Mouse (Mus musculus): ENCODE measurements at regions not wholly inside any gene's neighbourhood (a gene's known extent, or its start where the extent isn't known, plus 50 kb on each side); places are given as distances from the start of the nearest gene placed in this dataset.

DNA sequence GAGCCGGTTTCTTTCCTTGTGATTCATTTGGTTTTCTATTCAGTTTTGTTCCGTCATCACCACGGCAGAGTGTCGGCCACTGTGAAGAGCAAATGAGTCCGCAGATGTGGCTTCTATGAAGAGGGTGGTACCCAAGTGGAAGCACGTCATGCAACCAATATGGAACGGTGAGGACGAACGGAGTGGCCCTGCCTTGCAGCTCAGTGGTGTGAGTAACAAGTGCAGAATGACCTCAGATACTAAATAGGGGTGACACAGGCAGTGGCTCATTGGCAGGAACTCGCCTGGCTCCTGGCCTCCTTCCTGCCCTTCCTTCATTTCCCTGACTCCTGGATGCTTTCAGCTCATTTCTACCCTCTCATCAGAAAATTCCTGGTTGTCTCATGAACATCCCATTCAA, 60.6 kb upstream of the Podxl start:
- WGBS, result 81% methylated on average over 10 of the region's 10 CpGs
- no peak overlapping the region for H3K27ac ChIP-seq (ENCODE audit: control insufficient read depth, insufficient read depth, low read depth, low read length, poor library complexity)
- TF ChIP-seq CTCF (IDR thresholded peaks at IDR 0.05; ENCODE audit: control insufficient read depth, insufficient read depth, low read length), result no peak
- TF ChIP-seq POLR2A (IDR thresholded peaks at IDR 0.05; ENCODE audit: borderline replicate concordance, control insufficient read depth, low read depth, low read length), result no peak
- H3K4me3 ChIP-seq (replicated peaks; ENCODE audit: control insufficient read depth, low read depth, low read length), result no peak overlapping the region
- H3K4me1 ChIP-seq (ENCODE audit: control insufficient read depth, insufficient read depth, low read length), result no peaks in the 10 kb centered on the region

DNA sequence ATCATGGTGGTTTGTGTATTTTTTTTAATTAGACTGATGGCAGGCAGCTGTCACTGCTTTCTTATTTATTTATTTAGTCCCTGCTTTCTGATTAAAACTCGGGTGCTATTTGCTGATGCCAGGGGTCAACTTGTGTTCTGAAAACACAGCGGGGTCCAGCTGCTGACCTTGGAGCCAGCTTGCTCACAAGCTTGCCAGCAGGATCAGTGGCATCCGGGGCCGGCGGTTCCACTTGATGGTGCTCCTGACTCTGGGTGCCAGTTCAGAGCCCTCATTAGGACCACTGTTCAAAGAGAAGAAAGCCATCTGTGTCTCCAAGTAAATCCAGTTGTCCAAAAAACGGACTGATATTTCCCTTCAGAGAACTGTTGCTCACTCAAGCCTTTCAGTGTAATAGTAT, 57.2 kb upstream of the Podxl start:
- H3K27ac ChIP-seq (ENCODE audit: control insufficient read depth, insufficient read depth, low read depth, low read length, poor library complexity), result no peak overlapping the region
- no peaks in the 10 kb centered on the region for H3K4me1 ChIP-seq (ENCODE audit: control insufficient read depth, insufficient read depth, low read length)
- no peak overlapping the region for H3K4me3 ChIP-seq (replicated peaks; ENCODE audit: control insufficient read depth, low read depth, low read length)
- 82% methylated on average over 6 of the region's 6 CpGs for WGBS
- TF ChIP-seq POLR2A (IDR thresholded peaks at IDR 0.05; ENCODE audit: borderline replicate concordance, control insufficient read depth, low read depth, low read length) (no peak), CTCF (IDR thresholded peaks at IDR 0.05; ENCODE audit: control insufficient read depth, insufficient read depth, low read length) (no peak)

DNA sequence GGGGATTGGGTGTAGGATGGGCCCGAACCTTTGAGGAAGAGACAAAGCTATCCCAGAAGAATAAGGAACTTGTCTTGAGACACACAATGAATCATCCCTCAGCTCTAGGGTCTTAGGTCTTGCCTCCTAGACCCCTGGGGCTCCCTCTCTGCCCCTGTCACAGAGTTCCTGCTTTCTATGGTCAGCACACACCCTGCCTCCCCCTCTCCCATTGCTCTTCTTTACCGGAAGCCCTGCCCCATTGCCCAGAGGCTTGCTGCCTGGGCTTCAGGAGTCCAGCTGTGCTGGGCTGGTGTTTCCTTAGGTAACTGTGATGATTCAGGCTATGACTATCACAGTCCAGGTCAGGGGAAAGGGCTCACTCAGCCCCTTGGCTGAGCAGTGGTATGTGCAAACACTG, 55.1 kb upstream of the Podxl start:
- no peak overlapping the region for H3K27ac ChIP-seq (ENCODE audit: control insufficient read depth, insufficient read depth, low read depth, low read length, poor library complexity)
- H3K4me3 ChIP-seq (replicated peaks; ENCODE audit: control insufficient read depth, low read depth, low read length), result no peak overlapping the region
- H3K4me1 ChIP-seq (ENCODE audit: control insufficient read depth, insufficient read depth, low read length), result no peaks in the 10 kb centered on the region
- 75% methylated on average over 2 of the region's 2 CpGs for WGBS
- TF ChIP-seq POLR2A (IDR thresholded peaks at IDR 0.05; ENCODE audit: borderline replicate concordance, control insufficient read depth, low read depth, low read length) (no peak), CTCF (IDR thresholded peaks at IDR 0.05; ENCODE audit: control insufficient read depth, insufficient read depth, low read length) (no peak)

DNA sequence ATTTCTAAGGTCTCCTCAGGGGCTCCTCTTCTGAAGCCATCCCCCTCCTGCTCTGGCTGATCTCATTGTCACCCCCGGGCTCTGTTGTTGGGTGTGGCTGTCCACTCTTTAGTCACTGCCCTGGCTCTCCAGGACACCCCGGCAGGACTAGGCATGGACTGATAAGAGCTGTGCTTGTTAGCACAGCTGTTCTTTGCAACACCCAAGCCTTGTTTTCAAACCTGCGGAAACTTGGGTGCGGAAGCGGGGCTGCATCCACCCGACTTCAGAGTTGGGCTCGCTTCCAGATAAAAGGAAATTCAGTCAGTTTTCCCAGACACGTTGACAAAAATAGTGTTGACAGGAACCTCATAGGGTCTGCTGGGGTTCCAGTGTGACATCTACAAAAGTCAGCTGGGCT, 53.6 kb upstream of the Podxl start:
- Histone ChIP-seq H3K4me3 (replicated peaks; ENCODE audit: control insufficient read depth, low read depth, low read length) (no peak overlapping the region), H3K27ac (ENCODE audit: control insufficient read depth, insufficient read depth, low read depth, low read length, poor library complexity) (no peak overlapping the region), H3K4me1 (ENCODE audit: control insufficient read depth, insufficient read depth, low read length) (no peaks in the 10 kb centered on the region)
- TF ChIP-seq POLR2A (IDR thresholded peaks at IDR 0.05; ENCODE audit: borderline replicate concordance, control insufficient read depth, low read depth, low read length) (no peak), CTCF (IDR thresholded peaks at IDR 0.05; ENCODE audit: control insufficient read depth, insufficient read depth, low read length) (no peak)
- WGBS, result 70% methylated on average over 8 of the region's 8 CpGs

DNA sequence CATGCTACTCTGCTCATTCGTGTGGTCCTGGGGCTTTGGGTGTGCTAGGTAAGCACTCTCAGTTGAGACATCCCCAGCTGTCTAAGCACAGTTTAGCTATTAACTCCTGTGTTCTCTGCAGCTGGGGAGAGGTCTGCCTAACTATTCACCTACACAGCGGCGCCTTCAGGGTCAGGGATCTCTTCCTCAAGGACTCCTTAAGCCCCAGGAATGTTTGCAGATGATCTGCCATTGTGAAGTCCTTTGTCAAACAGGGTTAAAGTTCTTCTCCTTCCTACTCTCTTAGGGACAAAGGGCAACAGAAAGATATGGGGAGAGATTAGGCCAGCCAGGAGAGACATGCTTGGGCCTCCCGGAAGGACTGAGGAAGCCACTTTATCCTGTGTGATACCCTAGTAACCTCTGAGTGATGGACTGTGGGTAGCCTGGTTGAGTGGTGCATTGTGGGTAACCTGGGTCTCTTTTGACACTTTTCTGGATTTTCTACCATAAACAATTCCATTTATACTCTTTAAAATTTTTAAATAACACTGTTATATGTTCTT, 51.7 kb upstream of the Podxl start:
- Histone ChIP-seq H3K4me1 (ENCODE audit: control insufficient read depth, insufficient read depth, low read length) (no peaks in the 10 kb centered on the region), H3K4me3 (replicated peaks; ENCODE audit: control insufficient read depth, low read depth, low read length) (no peak overlapping the region), H3K27ac (ENCODE audit: control insufficient read depth, insufficient read depth, low read depth, low read length, poor library complexity) (no peak overlapping the region)
- TF ChIP-seq POLR2A (IDR thresholded peaks at IDR 0.05; ENCODE audit: borderline replicate concordance, control insufficient read depth, low read depth, low read length) (no peak), CTCF (IDR thresholded peaks at IDR 0.05; ENCODE audit: control insufficient read depth, insufficient read depth, low read length) (no peak)
- WGBS, result 80% methylated on average over 4 of the region's 4 CpGs

DNA sequence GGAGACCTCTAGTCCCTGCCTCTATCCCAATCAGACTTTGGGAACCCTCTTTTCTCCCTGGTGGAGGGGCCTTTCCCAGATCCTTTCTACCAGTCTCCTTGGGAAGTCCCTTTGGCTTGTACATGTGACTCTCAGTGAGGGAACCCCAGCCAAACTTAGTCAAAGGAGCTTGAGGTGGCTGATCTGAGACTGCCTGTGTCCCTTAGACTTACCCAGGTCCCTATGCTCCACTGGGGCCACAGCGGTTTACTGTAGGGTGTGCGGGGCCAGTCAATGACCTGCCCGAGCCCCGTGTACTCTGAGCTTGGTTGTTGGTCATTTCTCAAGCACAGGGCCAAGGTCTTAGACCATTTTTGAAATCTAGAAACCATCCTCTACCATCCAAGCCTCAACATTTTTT, 50.8 kb upstream of the Podxl start:
- WGBS, result 89% methylated on average over 4 of the region's 4 CpGs
- Histone ChIP-seq H3K4me3 (replicated peaks; ENCODE audit: control insufficient read depth, low read depth, low read length) (no peak overlapping the region), H3K4me1 (ENCODE audit: control insufficient read depth, insufficient read depth, low read length) (no peaks in the 10 kb centered on the region), H3K27ac (ENCODE audit: control insufficient read depth, insufficient read depth, low read depth, low read length, poor library complexity) (no peak overlapping the region)
- no peak for TF ChIP-seq POLR2A (IDR thresholded peaks at IDR 0.05; ENCODE audit: borderline replicate concordance, control insufficient read depth, low read depth, low read length)
- TF ChIP-seq CTCF (IDR thresholded peaks at IDR 0.05; ENCODE audit: control insufficient read depth, insufficient read depth, low read length), result no peak

DNA sequence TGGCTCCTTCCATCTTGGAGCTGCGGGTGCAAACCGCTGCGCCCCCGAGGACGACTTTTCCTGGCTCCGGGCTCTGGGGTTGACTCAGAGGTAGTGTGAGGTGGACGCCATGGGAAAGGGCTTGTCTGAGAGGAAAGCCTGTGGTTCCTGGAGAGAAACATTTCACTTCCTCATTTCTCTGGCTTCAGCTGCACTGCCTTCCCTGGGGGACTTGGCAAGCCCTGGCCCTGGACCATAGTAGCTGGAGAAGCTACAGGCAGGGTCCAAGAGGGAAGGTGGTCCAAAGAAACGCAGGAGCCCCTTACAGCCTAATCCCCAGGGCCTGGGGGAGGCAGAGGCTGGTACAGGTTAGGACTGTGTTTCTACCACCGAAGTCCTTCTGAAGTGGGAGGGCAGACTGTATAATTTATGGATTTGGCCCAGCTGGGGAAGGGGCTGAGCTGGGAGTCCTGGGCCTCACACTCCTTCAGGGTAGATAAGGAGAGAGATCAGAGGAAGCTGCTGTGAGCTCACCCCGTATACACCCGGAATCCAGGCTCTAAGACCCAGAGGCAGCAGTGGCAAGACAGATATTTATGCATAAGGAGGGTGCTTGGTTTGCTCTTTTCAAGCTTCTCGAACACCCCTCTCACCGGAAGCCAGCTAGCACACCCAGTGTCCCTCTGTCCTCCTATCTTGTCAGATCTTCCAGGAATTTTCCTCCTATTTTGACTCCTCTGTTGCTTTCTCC, 50.0 kb upstream of the Podxl start:
- no peaks in the 10 kb centered on the region for H3K4me1 ChIP-seq (ENCODE audit: control insufficient read depth, insufficient read depth, low read length)
- no peak for TF ChIP-seq POLR2A (IDR thresholded peaks at IDR 0.05; ENCODE audit: borderline replicate concordance, control insufficient read depth, low read depth, low read length)
- no peak for TF ChIP-seq CTCF (IDR thresholded peaks at IDR 0.05; ENCODE audit: control insufficient read depth, insufficient read depth, low read length)
- no peak overlapping the region for H3K4me3 ChIP-seq (replicated peaks; ENCODE audit: control insufficient read depth, low read depth, low read length)
- WGBS, result 4% methylated on average over 13 of the region's 13 CpGs
- no peak overlapping the region for H3K27ac ChIP-seq (ENCODE audit: control insufficient read depth, insufficient read depth, low read depth, low read length, poor library complexity)

Measured in bone marrow, adult 2 months (tissue).